Mouse (Mus musculus): ENCODE measurements at regions not wholly inside any gene's neighbourhood (a gene's known extent, or its start where the extent isn't known, plus 50 kb on each side); places are given as distances from the start of the nearest gene placed in this dataset.

DNA sequence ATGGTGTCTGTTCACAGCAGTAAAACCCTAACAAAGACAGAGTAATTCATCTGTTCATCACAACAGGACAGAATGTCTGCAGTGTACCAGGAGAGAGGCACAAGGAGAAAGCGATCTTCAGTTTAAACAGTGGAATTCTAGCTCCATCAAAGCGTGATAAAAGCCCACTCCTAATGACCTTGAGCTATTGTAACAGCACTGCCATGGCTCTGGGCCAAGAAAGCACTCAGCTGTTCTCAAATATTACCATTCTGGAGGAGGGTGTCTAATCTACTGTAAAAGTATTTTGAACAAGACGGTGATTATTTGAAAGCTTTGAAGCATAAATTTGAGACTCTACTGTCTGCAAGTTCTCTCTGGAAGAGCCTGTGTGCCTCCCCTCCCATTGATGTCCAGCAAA lies 224.8 kb upstream of the Lyplal1 start:
- Histone ChIP-seq H3K4me3 (ENCODE audit: control insufficient read depth in 1 of 2, insufficient read depth in 1 of 2, low read depth in 2 of 2, low read length in 2 of 2) (no peak overlapping the region), H3K27me3 (ENCODE audit: control insufficient read depth in 1 of 2, insufficient read depth in 2 of 2, low read length in 2 of 2) (no peaks in the 10 kb centered on the region), H3K36me3 (ENCODE audit: control insufficient read depth in 1 of 2, insufficient read depth in 2 of 2, low read length in 2 of 2) (no peaks in the 10 kb centered on the region), H3K9me3 (replicated peaks; ENCODE audit: insufficient read depth, low read length) (no peaks in the 10 kb centered on the region), H3K9ac (ENCODE audit: control insufficient read depth, low read depth, low read length, poor library complexity, severe bottlenecking) (no peak overlapping the region), H3K4me1 (ENCODE audit: control insufficient read depth in 1 of 2, insufficient read depth in 2 of 2, low read length in 2 of 2) (no peaks in the 10 kb centered on the region), H3K27ac (ENCODE audit: control insufficient read depth, low read depth, low read length) (no peak overlapping the region), H3K79me2 (ENCODE audit: control insufficient read depth, insufficient read depth, low read length, poor library complexity) (no peaks in the 10 kb centered on the region)
- TF ChIP-seq ZKSCAN1 (IDR thresholded peaks at IDR 0.05; ENCODE audit: low read depth, low read length), result no peak
- no peak for TF ChIP-seq KAT2A (conservative IDR thresholded peaks at IDR 0.05; ENCODE audit: low read depth, low read length)
- no peak for TF ChIP-seq ELF1 (IDR thresholded peaks at IDR 0.05; ENCODE audit: low read depth, low read length)
- no peak for TF ChIP-seq POLR2A (IDR thresholded peaks at IDR 0.05; ENCODE audit: control insufficient read depth in 1 of 2, insufficient read depth in 1 of 2, low read depth in 1 of 2, low read length in 2 of 2, poor library complexity in 1 of 2)
- no peak for TF ChIP-seq UBTF (IDR thresholded peaks at IDR 0.05; ENCODE audit: borderline replicate concordance, insufficient read depth, low read depth, low read length)
- TF ChIP-seq NRF1 (IDR thresholded peaks at IDR 0.05; ENCODE audit: insufficient read depth, low read depth, low read length, poor library complexity, severe bottlenecking), result no peak
- no peak for TF ChIP-seq POLR2AphosphoS5 (IDR thresholded peaks at IDR 0.05; ENCODE audit: borderline replicate concordance, low read depth, low read length)
- TF ChIP-seq MAFK (IDR thresholded peaks at IDR 0.05; ENCODE audit: borderline replicate concordance, low read depth, low read length), result no peak
- TF ChIP-seq RCOR1 (IDR thresholded peaks at IDR 0.05; ENCODE audit: low read depth, low read length), result no peak
- TF ChIP-seq SIN3A (IDR thresholded peaks at IDR 0.05; ENCODE audit: low read length), result no peak
- DNase-seq (ENCODE audit: low read depth, low spot score), result no peak

DNA sequence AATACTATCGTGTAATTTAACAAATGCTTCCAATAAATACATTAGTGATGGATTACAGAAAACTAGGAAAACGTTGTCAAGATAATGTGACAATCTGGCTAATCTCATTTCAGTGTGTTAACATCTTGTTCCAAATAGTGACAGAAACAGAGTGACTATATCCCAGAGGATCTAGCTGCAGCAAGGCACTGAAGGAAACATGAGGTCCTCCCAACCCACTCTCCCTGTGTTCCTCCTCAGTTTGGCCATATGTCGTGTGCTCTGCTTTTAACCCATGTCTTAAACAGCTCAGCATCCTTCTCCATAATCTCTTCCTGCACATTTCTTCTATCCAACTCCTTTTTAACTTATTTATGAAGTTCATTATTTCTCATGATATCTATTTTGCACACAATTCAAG lies 223.6 kb upstream of the Lyplal1 start:
- no peaks in the 10 kb centered on the region for H3K27me3 ChIP-seq (ENCODE audit: control insufficient read depth in 1 of 2, insufficient read depth in 2 of 2, low read length in 2 of 2)
- H3K9me3 ChIP-seq (replicated peaks; ENCODE audit: insufficient read depth, low read length), result no peaks in the 10 kb centered on the region
- no peak overlapping the region for H3K27ac ChIP-seq (ENCODE audit: control insufficient read depth, low read depth, low read length)
- no peak overlapping the region for H3K4me3 ChIP-seq (ENCODE audit: control insufficient read depth in 1 of 2, insufficient read depth in 1 of 2, low read depth in 2 of 2, low read length in 2 of 2)
- no peak for DNase-seq (ENCODE audit: low read depth, low spot score)
- no peaks in the 10 kb centered on the region for H3K4me1 ChIP-seq (ENCODE audit: control insufficient read depth in 1 of 2, insufficient read depth in 2 of 2, low read length in 2 of 2)
- H3K9ac ChIP-seq (ENCODE audit: control insufficient read depth, low read depth, low read length, poor library complexity, severe bottlenecking), result no peak overlapping the region
- no peaks in the 10 kb centered on the region for H3K79me2 ChIP-seq (ENCODE audit: control insufficient read depth, insufficient read depth, low read length, poor library complexity)
- TF ChIP-seq NELFE (IDR thresholded peaks at IDR 0.05; ENCODE audit: low read depth, low read length), result no peak
- no peak for TF ChIP-seq MAX (IDR thresholded peaks at IDR 0.05; ENCODE audit: low read length)
- no peak for TF ChIP-seq SMC3 (IDR thresholded peaks at IDR 0.05; ENCODE audit: low read depth, low read length)
- no peak for TF ChIP-seq CHD1 (IDR thresholded peaks at IDR 0.05; ENCODE audit: low read depth, low read length)
- TF ChIP-seq TAL1 (IDR thresholded peaks at IDR 0.05; ENCODE audit: low read length), result no peak
- no peak for TF ChIP-seq TCF12 (IDR thresholded peaks at IDR 0.05; ENCODE audit: low read depth, low read length)
- TF ChIP-seq RAD21 (IDR thresholded peaks at IDR 0.05; ENCODE audit: low read depth, low read length), result no peak
- TF ChIP-seq ELF1 (IDR thresholded peaks at IDR 0.05; ENCODE audit: low read depth, low read length), result no peak
- no peaks in the 10 kb centered on the region for H3K36me3 ChIP-seq (ENCODE audit: control insufficient read depth in 1 of 2, insufficient read depth in 2 of 2, low read length in 2 of 2)

All from MEL (cell line).